ENCODE assay signal across 26 mouse cellular contexts in the genomic region with DNA sequence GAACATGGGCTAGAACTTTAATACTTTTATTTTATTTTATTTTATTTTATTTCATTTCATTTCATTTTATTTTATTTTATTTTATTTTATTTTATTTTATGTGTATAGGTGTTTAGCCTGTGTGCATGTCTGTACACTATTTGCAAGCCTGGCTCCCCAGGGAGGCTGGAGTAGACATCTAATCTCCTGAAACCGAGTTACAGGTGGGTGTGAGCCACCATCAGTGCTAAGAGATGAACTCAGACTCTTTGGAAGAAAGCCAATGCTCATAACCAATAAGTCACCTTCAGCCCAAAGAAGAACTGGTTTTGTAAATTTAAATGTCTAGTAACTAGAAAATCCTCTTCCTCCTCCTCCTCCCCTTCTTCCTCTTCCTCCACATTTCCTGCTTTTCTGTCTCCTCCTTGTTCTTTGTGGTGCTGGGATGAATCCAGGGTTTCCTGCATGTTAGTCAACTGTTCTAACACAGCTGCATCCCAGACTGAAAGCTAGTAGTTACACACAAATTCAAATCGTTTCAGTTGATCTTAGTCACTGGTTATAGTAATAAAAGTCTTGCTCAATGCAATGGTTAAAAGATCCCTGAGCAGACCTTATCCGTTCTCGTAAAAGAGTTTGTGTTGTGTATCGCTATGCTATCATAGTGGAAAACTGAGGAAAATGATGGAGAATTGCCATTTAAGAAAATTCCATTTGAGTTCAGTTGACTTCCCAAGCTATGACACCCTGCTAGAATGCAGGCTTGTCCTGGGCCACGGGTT. TPM values are rescaled to one million over a fixed set of nuclear protein-coding genes. Genes with fewer than 3 reads are reported as not detected.
DNase-seq lines count a peak whose midpoint lies in the region; ATAC-seq and TF ChIP-seq lines count a peak whose summit lies in the region.
"Had no signal": no experiment of that assay in that cellular context is flagged by ENCODE, and none has a peak within 500 bp of the region (broad histone marks: within the 10 kb centered on the region; RNA-seq: fewer than 3 reads in every experiment).

No protein-coding gene starts in this region.

- H3K9me3 ChIP-seq in limb, embryonic 11.5 days (ENCODE audit: control insufficient read depth, low read length) = no peaks in the 10 kb centered on the region
- no peaks in the 10 kb centered on the region for H3K9me3 ChIP-seq in limb, embryonic 10.5 days (replicated peaks)
- no peaks in the 10 kb centered on the region for H3K9me3 ChIP-seq in intestine, embryonic 16.5 days (ENCODE audit: control insufficient read depth, low read length)
- no peaks in the 10 kb centered on the region for H3K9me3 ChIP-seq in stomach, embryonic 14.5 days (ENCODE audit: control insufficient read depth, low read depth, low read length)
- H3K9me3 ChIP-seq in stomach, postnatal 0 days (ENCODE audit: control insufficient read depth, low read length) = no peaks in the 10 kb centered on the region
- H3K9me3 ChIP-seq: embryonic facial prominence, embryonic 12.5 days; forebrain, embryonic 12.5 days; forebrain, embryonic 15.5 days; heart, embryonic 10.5 days; heart, embryonic 13.5 days; hindbrain, embryonic 10.5 days; hindbrain, embryonic 13.5 days had no signal

- H3K4me3 ChIP-seq in limb, embryonic 11.5 days (ENCODE audit: low read depth, low read length) = no peak overlapping the region
- no peak overlapping the region for H3K4me3 ChIP-seq in limb, embryonic 10.5 days
- no peak overlapping the region for H3K4me3 ChIP-seq in intestine, embryonic 16.5 days (ENCODE audit: low read length)
- H3K4me3 ChIP-seq in stomach, embryonic 14.5 days (ENCODE audit: low read depth, low read length) = no peak overlapping the region
- no peak overlapping the region for H3K4me3 ChIP-seq in stomach, postnatal 0 days (ENCODE audit: low read depth, low read length)
- H3K4me3 ChIP-seq: embryonic facial prominence, embryonic 12.5 days; erythroblast, embryonic 14.5 days; forebrain, embryonic 12.5 days; forebrain, embryonic 15.5 days; heart, adult 2 months; heart, embryonic 10.5 days; heart, embryonic 13.5 days; hindbrain, embryonic 10.5 days; hindbrain, embryonic 13.5 days had no signal

- no peak for ATAC-seq in limb, embryonic 11.5 days (ENCODE audit: insufficient number of reproducible peaks, low FRiP score, low TSS enrichment, low read depth)
- peak; percentile 59 for ATAC-seq in intestine, embryonic 16.5 days
- no peak; the same call in 1 of the 2 replicates for ATAC-seq in stomach, embryonic 14.5 days (ENCODE audit: insufficient number of reproducible peaks, insufficient read depth, low FRiP score, low read depth)
- 0 out of 2 replicates have a peak, but pooled peaks have one; percentile 57 for ATAC-seq in stomach, postnatal 0 days (ENCODE audit: low FRiP score, low TSS enrichment)
- ATAC-seq in monocyte, adult 5-6 weeks (replicated peaks; ENCODE audit: insufficient number of reproducible peaks, low FRiP score, low TSS enrichment, poor library complexity, severe bottlenecking) = no peak
- ATAC-seq: CD4-positive, CD25-positive, alpha-beta regulatory T cell, adult 4 months; forebrain, embryonic 15.5 days; hindbrain, embryonic 16.5 days had no signal

- no peak for TF ChIP-seq CTCF in stomach, postnatal 0 days (IDR thresholded peaks at IDR 0.05; ENCODE audit: low read depth)

- H3K4me2 ChIP-seq in limb, embryonic 11.5 days (ENCODE audit: low read depth, severe bottlenecking) = no peak overlapping the region
- H3K4me2 ChIP-seq in intestine, embryonic 16.5 days (ENCODE audit: low read depth, low read length) = peak overlapping the region; percentile 40
- H3K4me2 ChIP-seq in stomach, embryonic 14.5 days (replicated peaks; ENCODE audit: low read depth, low read length) = no peak overlapping the region
- no peak overlapping the region for H3K4me2 ChIP-seq in stomach, postnatal 0 days (replicated peaks; ENCODE audit: low read depth)
- H3K4me2 ChIP-seq: embryonic facial prominence, embryonic 12.5 days; forebrain, embryonic 12.5 days; forebrain, embryonic 15.5 days; heart, embryonic 13.5 days; hindbrain, embryonic 13.5 days had no signal

- H3K9ac ChIP-seq in limb, embryonic 11.5 days (ENCODE audit: low read length) = no peak overlapping the region
- no peak overlapping the region for H3K9ac ChIP-seq in intestine, embryonic 16.5 days (ENCODE audit: low read depth, low read length)
- H3K9ac ChIP-seq in stomach, embryonic 14.5 days (replicated peaks; ENCODE audit: low read depth, low read length) = no peak overlapping the region
- no peak overlapping the region for H3K9ac ChIP-seq in stomach, postnatal 0 days (ENCODE audit: low read length)
- H3K9ac ChIP-seq: embryonic facial prominence, embryonic 12.5 days; forebrain, embryonic 12.5 days; forebrain, embryonic 15.5 days; heart, embryonic 13.5 days; hindbrain, embryonic 13.5 days had no signal

- H3K4me1 ChIP-seq in limb, embryonic 11.5 days (ENCODE audit: control insufficient read depth, insufficient read depth, low read length) = no peaks in the 10 kb centered on the region
- H3K4me1 ChIP-seq in limb, embryonic 10.5 days = no peaks in the 10 kb centered on the region
- peaks cover 5% of the 10 kb centered on the region; the same call in 1 of the 2 replicates for H3K4me1 ChIP-seq in intestine, embryonic 16.5 days (ENCODE audit: control insufficient read depth, insufficient read depth, low read length)
- H3K4me1 ChIP-seq in stomach, embryonic 14.5 days (ENCODE audit: control insufficient read depth, insufficient read depth, low read length) = no peaks in the 10 kb centered on the region
- H3K4me1 ChIP-seq in stomach, postnatal 0 days (replicated peaks; ENCODE audit: control insufficient read depth, insufficient read depth) = no peaks in the 10 kb centered on the region
- H3K4me1 ChIP-seq: embryonic facial prominence, embryonic 12.5 days; forebrain, embryonic 12.5 days; forebrain, embryonic 15.5 days; heart, embryonic 10.5 days; heart, embryonic 13.5 days; hindbrain, embryonic 10.5 days; hindbrain, embryonic 13.5 days had no signal

- no peaks in the 10 kb centered on the region for H3K27me3 ChIP-seq in limb, embryonic 11.5 days (ENCODE audit: control insufficient read depth, insufficient read depth, low read length)
- H3K27me3 ChIP-seq in limb, embryonic 10.5 days (ENCODE audit: low read depth, poor library complexity, severe bottlenecking) = no peaks in the 10 kb centered on the region
- no peaks in the 10 kb centered on the region for H3K27me3 ChIP-seq in intestine, embryonic 16.5 days (replicated peaks; ENCODE audit: control insufficient read depth, insufficient read depth, low read length)
- H3K27me3 ChIP-seq in stomach, embryonic 14.5 days (ENCODE audit: control insufficient read depth, insufficient read depth, low read length) = no peaks in the 10 kb centered on the region
- H3K27me3 ChIP-seq in stomach, postnatal 0 days (ENCODE audit: control insufficient read depth, insufficient read depth, low read length) = no peaks in the 10 kb centered on the region
- H3K27me3 ChIP-seq: embryonic facial prominence, embryonic 12.5 days; forebrain, embryonic 12.5 days; forebrain, embryonic 15.5 days; heart, embryonic 13.5 days; hindbrain, embryonic 13.5 days had no signal

- WGBS in limb, embryonic 11.5 days = 78% methylated on average over 6 of the region's 6 CpGs
- WGBS in limb, embryonic 10.5 days = 85% methylated on average over 6 of the region's 6 CpGs
- 55% methylated on average over 6 of the region's 6 CpGs for WGBS in intestine, embryonic 16.5 days
- 74% methylated on average over 6 of the region's 6 CpGs for WGBS in stomach, embryonic 14.5 days
- 57% methylated on average over 6 of the region's 6 CpGs for WGBS in stomach, postnatal 0 days

- H3K27ac ChIP-seq in limb, embryonic 11.5 days (replicated peaks; ENCODE audit: low read depth, low read length) = no peak overlapping the region
- H3K27ac ChIP-seq in limb, embryonic 10.5 days = no peak overlapping the region
- peak overlapping the region; percentile 81 for H3K27ac ChIP-seq in intestine, embryonic 16.5 days (ENCODE audit: low read length)
- H3K27ac ChIP-seq in stomach, embryonic 14.5 days (ENCODE audit: low read length) = peak overlapping the region; percentile 33; the same call in 1 of the 2 replicates
- H3K27ac ChIP-seq in stomach, postnatal 0 days (replicated peaks) = no peak overlapping the region; the same call in 1 of the 2 replicates
- H3K27ac ChIP-seq: embryonic facial prominence, embryonic 12.5 days; forebrain, embryonic 12.5 days; forebrain, embryonic 15.5 days; heart, adult 2 months; heart, embryonic 10.5 days; heart, embryonic 13.5 days; hindbrain, embryonic 10.5 days; hindbrain, embryonic 13.5 days had no signal

- no peak for TF ChIP-seq EP300 in stomach, postnatal 0 days (optimal IDR thresholded peaks at IDR 0.05)

- no peaks in the 10 kb centered on the region for H3K36me3 ChIP-seq in limb, embryonic 11.5 days (ENCODE audit: control insufficient read depth, insufficient read depth, low read length)
- H3K36me3 ChIP-seq in limb, embryonic 10.5 days = no peaks in the 10 kb centered on the region
- no peaks in the 10 kb centered on the region for H3K36me3 ChIP-seq in intestine, embryonic 16.5 days (ENCODE audit: control insufficient read depth, insufficient read depth, low read length)
- no peaks in the 10 kb centered on the region for H3K36me3 ChIP-seq in stomach, embryonic 14.5 days (ENCODE audit: control insufficient read depth, insufficient read depth, low read length)
- H3K36me3 ChIP-seq in stomach, postnatal 0 days (ENCODE audit: control insufficient read depth, insufficient read depth, low read length) = no peaks in the 10 kb centered on the region
- H3K36me3 ChIP-seq: embryonic facial prominence, embryonic 12.5 days; forebrain, embryonic 12.5 days; forebrain, embryonic 15.5 days; heart, embryonic 10.5 days; heart, embryonic 13.5 days; hindbrain, embryonic 10.5 days; hindbrain, embryonic 13.5 days had no signal

- DNase-seq in limb, embryonic 11.5 days (ENCODE audit: low spot score) = peak; percentile 16
- no peak for DNase-seq in limb, embryonic 10.5 days (ENCODE audit: low spot score)
- no peak for DNase-seq in stomach, postnatal 0 days (ENCODE audit: low spot score)
- no peak for DNase-seq in layer of hippocampus, adult 8-10 months (ENCODE audit: low spot score in 2 of 2)
- no peak for DNase-seq in gastrocnemius, postnatal 10 days
- DNase-seq: adrenal gland, adult 2 months; adrenal gland, postnatal 14 days; cerebellum, adult 18-20 months; cerebellum, adult 9-10 months; cerebellum, postnatal 14 days; gastrocnemius, postnatal 36 days; heart, adult 2 months had no signal

RNA-seq across cellular contexts. Expression of a gene that starts 17.5 kb away (rescaled TPM):
- 1.6 and 2.8 TPM in 2 replicates for polyA plus RNA-seq in limb, embryonic 11.5 days (2014; fragmentation: Nextera tagmentation; extraction: Ambion mirVana)
- 3.2 and 3.9 TPM in 2 replicates for polyA plus RNA-seq in limb, embryonic 10.5 days (2016; fragmentation: Nextera tagmentation; extraction: Ambion mirVana)
- polyA plus RNA-seq in intestine, embryonic 16.5 days (2015; fragmentation: Nextera tagmentation; extraction: Ambion mirVana) = 20.2 and 23.6 TPM in 2 replicates
- polyA plus RNA-seq in stomach, embryonic 14.5 days (2014; fragmentation: Nextera tagmentation; extraction: Ambion mirVana) = 17.2 and 17.4 TPM in 2 replicates
- 9.3 and 10.3 TPM in 2 replicates for polyA plus RNA-seq in stomach, postnatal 0 days (2015; fragmentation: Nextera tagmentation; extraction: Ambion mirVana)
- total RNA-seq in monocyte, adult 5-6 weeks (2017) = 3.8 to 17.0 TPM (median 4.2 TPM) in 3 replicates
- total RNA-seq in layer of hippocampus, adult 8-10 months (2022) = 10 to 100 TPM; 10.6 to 12.1 (median 10.7) TPM
- total RNA-seq in gastrocnemius, postnatal 10 days (2021) = 1 to 10 TPM; 7.3 to 9.2 TPM
- total RNA-seq: MEL had no signal
- polyA plus RNA-seq: erythroblast, embryonic 14.5 days had no signal

Comparison
In these comparisons a context has a peak if more than half of its experiments do, and no peak if none do; other contexts are left out.
1. ATAC-seq: peak in intestine, embryonic 16.5 days (single experiment) and stomach, postnatal 0 days (single experiment); none in limb, embryonic 11.5 days (single experiment), stomach, embryonic 14.5 days (single experiment) and monocyte, adult 5-6 weeks (single experiment).
2. H3K27ac ChIP-seq: peak in intestine, embryonic 16.5 days (single experiment) and stomach, embryonic 14.5 days (single experiment); none in limb, embryonic 11.5 days (single experiment), limb, embryonic 10.5 days (single experiment) and stomach, postnatal 0 days (single experiment).